Mouse (Mus musculus): ENCODE measurements around the gene Nell2. TPM values are rescaled to one million over a fixed set of nuclear protein-coding genes. Genes with fewer than 3 reads are reported as not detected.
"Not testable (repeated sequence)": the region's sequence is repeated elsewhere in the genome, so short reads cannot be mapped to it uniquely, and the experiment has no call there.

Gene Nell2
- polyA plus RNA-seq, 1 experiment from 2014 or later, result 0.17 TPM

- DNase-seq (ENCODE audit: low spot score), result no peak
- WGBS, result 62% methylated on average over 9 of the region's 9 CpGs
- Histone ChIP-seq H3K9ac (replicated peaks; ENCODE audit: low read depth) (no peak overlapping the region), H3K36me3 (ENCODE audit: insufficient read depth, low read length) (no peaks in the 10 kb centered on the region), H3K27me3 (replicated peaks; ENCODE audit: insufficient read depth, low read length) (no peaks in the 10 kb centered on the region), H3K27ac (ENCODE audit: low read length) (no peak overlapping the region), H3K4me3 (ENCODE audit: low read depth, low read length) (no peak overlapping the region), H3K4me1 (ENCODE audit: insufficient read depth, low read depth, low read length) (no peaks in the 10 kb centered on the region), H3K4me2 (replicated peaks; ENCODE audit: low read depth, low read length) (no peak overlapping the region), H3K9me3 (ENCODE audit: low read length) (no peaks in the 10 kb centered on the region)
- ATAC-seq, result no peak
- no peak for TF ChIP-seq EP300 (IDR thresholded peaks at IDR 0.05)
- no peak for TF ChIP-seq CTCF (IDR thresholded peaks at IDR 0.05)
Observed at GRCm38 (mm10) chr15:95257131-95257530, 271.2 kb downstream of the Nell2 start.

GRCm38 (mm10) chr15:95245516-95245915, 282.8 kb downstream of the Nell2 start:
- Histone ChIP-seq H3K4me2 (replicated peaks; ENCODE audit: low read depth, low read length) (no peak overlapping the region), H3K36me3 (ENCODE audit: insufficient read depth, low read length) (no peaks in the 10 kb centered on the region), H3K27ac (ENCODE audit: low read length) (no peak overlapping the region), H3K9me3 (ENCODE audit: low read length) (no peaks in the 10 kb centered on the region), H3K4me3 (ENCODE audit: low read depth, low read length) (no peak overlapping the region), H3K4me1 (ENCODE audit: insufficient read depth, low read depth, low read length) (no peaks in the 10 kb centered on the region), H3K9ac (replicated peaks; ENCODE audit: low read depth) (no peak overlapping the region), H3K27me3 (replicated peaks; ENCODE audit: insufficient read depth, low read length) (no peaks in the 10 kb centered on the region)
- ATAC-seq, result no peak
- no peak for DNase-seq (ENCODE audit: low spot score)
- 89% methylated on average over 11 of the region's 11 CpGs for WGBS
- TF ChIP-seq CTCF (IDR thresholded peaks at IDR 0.05) (no peak), EP300 (IDR thresholded peaks at IDR 0.05) (no peak)

GRCm38 (mm10) chr15:95243876-95244275, 284.5 kb downstream of the Nell2 start:
- no peaks in the 10 kb centered on the region for H3K36me3 ChIP-seq (ENCODE audit: insufficient read depth, low read length)
- no peak overlapping the region for H3K9ac ChIP-seq (replicated peaks; ENCODE audit: low read depth)
- H3K4me1 ChIP-seq (ENCODE audit: insufficient read depth, low read depth, low read length), result no peaks in the 10 kb centered on the region
- no peak overlapping the region for H3K4me3 ChIP-seq (ENCODE audit: low read depth, low read length)
- 72% methylated on average over 8 of the region's 8 CpGs for WGBS
- H3K4me2 ChIP-seq (replicated peaks; ENCODE audit: low read depth, low read length), result no peak overlapping the region
- no peak overlapping the region for H3K27ac ChIP-seq (ENCODE audit: low read length)
- no peak for ATAC-seq
- TF ChIP-seq EP300 (IDR thresholded peaks at IDR 0.05), result no peak
- no peak for TF ChIP-seq CTCF (IDR thresholded peaks at IDR 0.05)
- no peaks in the 10 kb centered on the region for H3K27me3 ChIP-seq (replicated peaks; ENCODE audit: insufficient read depth, low read length)
- H3K9me3 ChIP-seq (ENCODE audit: low read length), result no peaks in the 10 kb centered on the region
- DNase-seq (ENCODE audit: low spot score), result no peak

- 88% methylated on average over 3 of the region's 3 CpGs for WGBS
Observed at GRCm38 (mm10) chr15:95241161-95241560, 287.2 kb downstream of the Nell2 start.

GRCm38 (mm10) chr15:95237021-95237420, 291.3 kb downstream of the Nell2 start:
- DNase-seq (ENCODE audit: low spot score); ATAC-seq; H3K4me1 ChIP-seq (ENCODE audit: insufficient read depth, low read depth, low read length); H3K36me3 ChIP-seq (ENCODE audit: insufficient read depth, low read length); H3K9me3 ChIP-seq (ENCODE audit: low read length); H3K27ac ChIP-seq (ENCODE audit: low read length); H3K4me3 ChIP-seq (ENCODE audit: low read depth, low read length); H3K9ac ChIP-seq (replicated peaks; ENCODE audit: low read depth); H3K4me2 ChIP-seq (replicated peaks; ENCODE audit: low read depth, low read length); H3K27me3 ChIP-seq (replicated peaks; ENCODE audit: insufficient read depth, low read length): not testable (repeated sequence)
- WGBS, result 86% methylated on average over 2 of the region's 2 CpGs

More at GRCm38 (mm10) chr15:95241161-95241560, 287.2 kb downstream of the Nell2 start:
- Histone ChIP-seq H3K4me1 (ENCODE audit: insufficient read depth, low read depth, low read length) (no peaks in the 10 kb centered on the region), H3K9ac (replicated peaks; ENCODE audit: low read depth) (no peak overlapping the region), H3K36me3 (ENCODE audit: insufficient read depth, low read length) (no peaks in the 10 kb centered on the region), H3K4me2 (replicated peaks; ENCODE audit: low read depth, low read length) (no peak overlapping the region), H3K27me3 (replicated peaks; ENCODE audit: insufficient read depth, low read length) (no peaks in the 10 kb centered on the region), H3K4me3 (ENCODE audit: low read depth, low read length) (no peak overlapping the region), H3K27ac (ENCODE audit: low read length) (no peak overlapping the region), H3K9me3 (ENCODE audit: low read length) (no peaks in the 10 kb centered on the region)
- TF ChIP-seq EP300 (IDR thresholded peaks at IDR 0.05) (no peak), CTCF (IDR thresholded peaks at IDR 0.05) (no peak)
- peak; percentile 10 for DNase-seq (ENCODE audit: low spot score)
- no peak for ATAC-seq

- Histone ChIP-seq H3K36me3 (ENCODE audit: insufficient read depth, low read length) (no peaks in the 10 kb centered on the region), H3K27me3 (replicated peaks; ENCODE audit: insufficient read depth, low read length) (no peaks in the 10 kb centered on the region), H3K4me2 (replicated peaks; ENCODE audit: low read depth, low read length) (no peak overlapping the region), H3K9ac (replicated peaks; ENCODE audit: low read depth) (no peak overlapping the region), H3K4me1 (ENCODE audit: insufficient read depth, low read depth, low read length) (no peaks in the 10 kb centered on the region), H3K9me3 (ENCODE audit: low read length) (no peaks in the 10 kb centered on the region), H3K4me3 (ENCODE audit: low read depth, low read length) (no peak overlapping the region), H3K27ac (ENCODE audit: low read length) (no peak overlapping the region)
- ATAC-seq (no peak), DNase-seq (ENCODE audit: low spot score) (no peak)
- WGBS, result 83% methylated on average over 3 of the region's 3 CpGs
- TF ChIP-seq EP300 (IDR thresholded peaks at IDR 0.05), result no peak
- TF ChIP-seq CTCF (IDR thresholded peaks at IDR 0.05), result no peak
Observed at GRCm38 (mm10) chr15:95236509-95236908, 291.9 kb downstream of the Nell2 start.

GRCm38 (mm10) chr15:95231171-95231570, 297.2 kb downstream of the Nell2 start:
- ATAC-seq (no peak), DNase-seq (ENCODE audit: low spot score) (no peak)
- no peaks in the 10 kb centered on the region for H3K27me3 ChIP-seq (replicated peaks; ENCODE audit: insufficient read depth, low read length)
- WGBS, result 66% methylated on average over 13 of the region's 13 CpGs
- no peak overlapping the region for H3K4me2 ChIP-seq (replicated peaks; ENCODE audit: low read depth, low read length)
- H3K36me3 ChIP-seq (ENCODE audit: insufficient read depth, low read length), result no peaks in the 10 kb centered on the region
- no peaks in the 10 kb centered on the region for H3K9me3 ChIP-seq (ENCODE audit: low read length)
- H3K27ac ChIP-seq (ENCODE audit: low read length), result no peak overlapping the region
- TF ChIP-seq CTCF (IDR thresholded peaks at IDR 0.05) (no peak), EP300 (IDR thresholded peaks at IDR 0.05) (no peak)
- no peak overlapping the region for H3K4me3 ChIP-seq (ENCODE audit: low read depth, low read length)
- no peaks in the 10 kb centered on the region for H3K4me1 ChIP-seq (ENCODE audit: insufficient read depth, low read depth, low read length)
- H3K9ac ChIP-seq (replicated peaks; ENCODE audit: low read depth), result no peak overlapping the region

Measured in lung, postnatal 0 days (tissue).